Mouse (Mus musculus) heart, postnatal 36 days (tissue): ENCODE data around the gene Dgki. TPM values are rescaled to one million over a fixed set of nuclear protein-coding genes. Genes with fewer than 3 reads are reported as not detected.

ENCODE experiments used
- DNase-seq, 2 experiments: peaks; one replicate each; pipeline ENCODE4 v3.0.0; 2021 to 2022
- intact Hi-C: fragments of 180-260 bp; cut with DNase I; formaldehyde crosslinking; loops from one replicate; pipeline ENCODE4 v1.15.1; 2025
- total RNA-seq, 2 experiments: library from RNA; stranded (reverse); gene quantifications; 2 replicates each; pipeline ENCODE4 v1.2.3; 2021

The Dgki gene
- total RNA-seq, 2 experiments from 2014 or later, result 0.30 to 0.36 TPM

DNA sequence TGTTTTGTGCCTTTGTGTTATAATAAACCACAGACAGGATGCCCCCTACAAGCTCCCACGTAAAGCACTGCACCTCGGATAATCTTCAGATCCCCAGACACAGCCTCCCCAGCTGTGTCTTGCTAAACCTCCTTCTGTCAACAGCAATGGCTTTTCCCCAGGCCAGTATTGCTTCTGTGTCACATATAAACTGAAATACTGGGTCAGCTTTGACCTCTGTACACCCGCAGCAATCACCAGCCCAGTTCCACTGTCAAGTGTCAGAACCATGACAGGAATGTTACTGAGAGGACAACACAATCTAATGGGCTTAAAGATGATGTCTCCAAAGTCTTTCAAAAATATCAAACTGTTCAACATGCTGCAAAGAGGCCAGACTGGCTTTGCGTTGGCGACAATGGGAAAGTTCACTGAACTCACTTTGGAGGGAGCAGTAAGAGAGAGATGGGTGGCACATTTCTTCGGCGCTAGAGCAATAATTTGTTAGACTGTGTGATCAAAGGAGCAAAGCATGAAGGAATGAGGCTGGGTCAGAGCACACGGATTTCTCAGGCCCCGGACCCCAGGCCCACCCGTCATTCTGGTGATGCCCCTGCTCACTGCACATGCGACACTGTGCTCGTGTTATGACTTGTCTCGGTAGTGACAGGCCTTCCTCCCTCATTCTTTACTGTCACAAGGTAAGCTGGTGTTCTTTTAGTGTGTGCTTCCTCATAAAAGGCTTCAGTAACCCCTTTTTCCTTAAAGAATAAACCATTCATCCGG, 230.0 kb downstream of the Dgki start:
- DNase-seq, result no peak
- intact Hi-C loops, result no loop called here

DNA sequence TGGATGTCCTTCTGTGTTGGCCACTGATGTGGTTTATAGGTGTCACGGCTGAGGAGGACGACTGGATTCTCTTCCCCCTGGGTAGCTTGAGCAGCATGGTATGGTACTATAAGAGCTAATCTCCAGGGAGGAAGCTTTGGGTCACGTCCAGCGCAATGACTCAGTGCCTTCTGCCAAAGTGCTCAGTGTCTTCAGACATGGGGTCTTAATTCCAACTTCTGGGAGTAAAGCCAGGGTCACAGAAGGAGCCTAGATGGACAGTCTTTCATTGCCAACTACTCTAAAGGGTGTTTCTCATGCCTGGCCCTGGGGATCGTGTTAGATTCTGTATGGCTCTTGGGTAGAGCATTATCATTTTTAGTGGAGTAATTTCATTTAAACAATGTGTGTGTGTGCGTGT, 231.2 kb downstream of the Dgki start:
- intact Hi-C loops, result no loop called here
- no peak for DNase-seq

DNA sequence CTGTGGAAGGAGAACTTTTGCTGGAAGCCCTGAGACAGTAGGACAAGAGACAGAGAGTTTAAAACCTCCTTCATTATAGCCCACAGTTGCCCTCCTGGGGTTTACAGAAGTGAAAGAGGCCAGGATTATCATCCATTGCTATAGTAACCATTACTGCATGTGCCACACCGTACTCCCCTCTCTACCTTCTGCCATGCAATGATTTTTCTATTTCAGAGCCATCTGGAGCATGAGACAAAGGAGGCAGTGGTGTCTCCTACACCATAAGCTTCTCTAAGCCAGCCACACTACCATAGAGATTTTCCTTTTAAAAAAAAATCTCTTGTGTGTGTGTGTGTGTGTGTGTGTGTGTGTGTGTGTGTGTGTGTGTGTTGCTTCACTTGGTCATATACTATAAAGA, 232.6 kb downstream of the Dgki start:
- no peak for DNase-seq
- intact Hi-C loops, result no loop called here

DNA sequence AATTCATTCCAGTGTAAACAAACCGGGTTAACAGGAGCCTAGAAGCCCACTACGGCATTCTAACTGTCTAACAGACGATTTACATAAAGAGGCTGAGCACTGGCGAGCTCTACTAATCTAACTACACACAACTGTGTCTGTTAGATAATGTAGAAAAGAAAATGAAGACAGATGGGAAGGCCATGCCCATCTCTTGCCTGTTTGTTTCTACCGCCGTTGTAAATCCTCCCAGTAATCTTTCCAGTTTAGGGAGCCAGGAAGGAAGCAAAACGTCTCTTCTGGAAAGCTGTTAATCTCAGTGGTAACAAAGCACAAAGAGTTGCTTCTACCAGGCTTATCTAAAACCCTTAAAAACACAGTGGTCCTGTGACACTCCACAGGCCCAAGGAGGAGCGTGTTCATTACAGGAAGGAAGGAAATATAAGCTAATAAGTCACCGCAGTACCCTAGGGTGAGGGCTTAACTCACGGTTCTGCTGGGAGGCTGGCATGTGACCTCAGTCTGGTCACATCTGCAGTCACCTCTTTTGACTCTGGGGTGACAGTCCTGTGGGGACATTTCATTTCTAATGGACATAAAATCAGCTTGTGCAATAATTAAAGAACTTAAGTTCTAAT, 235.7 kb downstream of the Dgki start:
- no peak for DNase-seq
- intact Hi-C loops, result no loop called here

DNA sequence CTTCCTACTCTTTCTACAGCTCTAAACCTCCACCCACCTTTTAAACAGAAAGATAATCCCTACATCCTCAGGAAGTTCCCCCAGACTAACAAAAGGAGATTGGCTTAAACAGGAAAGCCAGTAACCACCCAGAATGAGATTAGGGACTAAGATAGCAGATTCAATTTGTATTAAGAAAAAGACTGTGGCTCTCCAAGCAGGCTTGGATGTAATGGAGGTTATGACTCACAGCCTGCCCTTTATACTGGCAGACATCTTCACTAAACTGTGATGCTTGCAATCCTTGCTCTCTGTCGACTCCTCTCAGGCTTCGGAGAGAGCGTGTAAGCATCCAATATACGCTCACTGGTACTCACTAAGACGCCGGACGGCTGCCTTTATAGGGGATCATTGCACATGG, 236.7 kb downstream of the Dgki start:
- no peak for DNase-seq
- intact Hi-C loops, result no loop called here

DNA sequence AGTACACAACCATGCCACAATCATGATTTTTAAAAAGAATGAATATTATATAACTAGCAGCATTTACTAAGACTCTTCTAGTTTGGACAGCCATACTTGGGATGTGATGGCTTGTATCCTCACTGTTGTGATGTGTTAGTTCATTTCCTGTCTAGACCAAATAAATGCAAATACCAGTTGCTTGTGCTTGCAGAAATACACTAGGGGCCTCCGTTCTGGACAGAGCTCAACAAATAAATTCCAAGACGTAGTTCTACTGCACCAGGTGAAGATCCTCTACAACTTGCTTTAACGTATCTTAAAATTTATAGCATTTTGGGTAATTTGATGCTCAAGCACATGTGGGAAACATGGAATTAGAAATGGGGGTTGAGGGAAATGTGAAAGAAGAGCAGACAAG, 239.9 kb downstream of the Dgki start:
- intact Hi-C loops, result no loop called here
- no peak for DNase-seq

DNA sequence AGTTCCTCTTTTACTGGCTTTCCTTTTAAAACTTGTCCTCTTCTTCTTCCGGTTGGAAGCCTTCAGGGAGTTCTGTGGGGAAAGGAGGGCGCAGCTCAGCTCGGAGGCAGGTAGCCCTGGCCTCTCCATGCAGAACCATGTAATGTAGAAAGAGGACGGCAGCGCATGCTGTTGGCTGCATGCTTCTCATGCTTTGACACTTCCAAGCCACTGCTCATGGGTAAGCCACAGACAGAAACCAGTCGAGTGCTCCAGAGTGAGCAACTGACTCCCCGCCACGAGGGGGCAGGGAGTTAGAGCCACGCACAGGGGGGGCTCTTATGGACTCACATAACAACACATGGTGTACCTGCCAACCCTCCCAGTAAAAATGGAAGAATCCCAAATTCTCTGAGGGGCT, 242.0 kb downstream of the Dgki start:
- intact Hi-C loops, result no loop called here
- DNase-seq, result no peak

DNA sequence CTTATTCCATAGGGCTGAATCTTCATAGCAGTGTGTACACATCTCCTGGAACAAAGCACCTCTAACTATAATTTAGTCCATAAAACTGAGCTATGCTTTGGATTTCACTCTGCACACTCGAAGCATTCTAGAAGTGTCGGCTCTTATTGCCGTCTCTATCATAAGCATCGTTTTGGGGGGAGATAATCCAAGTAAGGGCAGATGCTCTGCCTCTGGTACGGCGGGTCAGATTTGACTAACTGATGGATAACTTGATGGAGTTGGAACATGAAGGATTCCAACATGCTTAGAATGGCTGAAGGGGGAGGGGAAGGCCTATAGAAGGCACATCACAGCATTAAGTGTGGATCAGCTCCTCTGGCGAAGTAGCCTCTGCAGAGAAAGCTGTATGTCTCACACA, 242.4 kb downstream of the Dgki start:
- DNase-seq, result no peak
- intact Hi-C loops, result no loop called here

DNA sequence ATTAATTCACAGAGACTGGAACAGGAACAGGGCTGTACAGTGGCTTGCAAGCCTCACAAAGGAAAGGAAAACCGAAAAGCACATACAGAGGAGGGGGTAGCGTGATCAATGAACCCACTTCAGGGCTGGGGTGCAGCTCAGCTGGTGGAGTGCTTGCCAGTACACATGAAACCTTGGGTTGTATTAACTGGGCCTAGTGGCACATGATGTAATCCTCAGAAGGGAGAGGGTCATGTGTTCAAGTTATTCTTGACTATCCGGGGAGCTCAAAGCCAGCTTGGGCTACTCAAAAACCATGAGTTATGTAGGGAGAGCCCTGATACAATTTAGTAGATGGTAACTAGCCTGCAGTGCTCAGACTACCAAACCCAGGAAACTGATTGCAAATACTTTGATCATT, 244.3 kb downstream of the Dgki start:
- intact Hi-C loops, result loop anchor here (1.0 to 2.0 kb wide), 2 partner anchors 41 to 296 kb away; no protein-coding TSS in a partner anchor
- no peak for DNase-seq

DNA sequence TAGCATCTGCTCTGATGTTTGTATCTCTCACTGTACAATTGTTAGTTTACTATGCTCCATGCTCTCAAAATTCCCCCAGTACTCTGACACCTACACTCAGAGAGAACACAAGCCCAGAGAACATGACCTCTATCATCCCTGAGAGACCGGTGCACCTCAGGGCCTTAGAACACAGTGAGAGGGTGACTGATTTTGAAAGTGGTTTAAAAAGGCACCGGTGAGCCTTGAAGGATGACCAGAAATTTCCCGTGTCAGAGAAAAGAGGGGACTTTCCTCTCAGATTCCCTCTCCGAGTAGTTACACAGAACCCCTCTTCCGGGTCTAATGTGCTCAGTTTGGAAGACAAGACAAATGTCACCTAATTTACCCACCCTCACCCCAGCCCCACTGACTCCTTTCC, 244.9 kb downstream of the Dgki start:
- no peak for DNase-seq
- intact Hi-C loops, result loop anchor here (2.0 kb wide), 1 partner anchor 42 kb away; no protein-coding TSS in a partner anchor

DNA sequence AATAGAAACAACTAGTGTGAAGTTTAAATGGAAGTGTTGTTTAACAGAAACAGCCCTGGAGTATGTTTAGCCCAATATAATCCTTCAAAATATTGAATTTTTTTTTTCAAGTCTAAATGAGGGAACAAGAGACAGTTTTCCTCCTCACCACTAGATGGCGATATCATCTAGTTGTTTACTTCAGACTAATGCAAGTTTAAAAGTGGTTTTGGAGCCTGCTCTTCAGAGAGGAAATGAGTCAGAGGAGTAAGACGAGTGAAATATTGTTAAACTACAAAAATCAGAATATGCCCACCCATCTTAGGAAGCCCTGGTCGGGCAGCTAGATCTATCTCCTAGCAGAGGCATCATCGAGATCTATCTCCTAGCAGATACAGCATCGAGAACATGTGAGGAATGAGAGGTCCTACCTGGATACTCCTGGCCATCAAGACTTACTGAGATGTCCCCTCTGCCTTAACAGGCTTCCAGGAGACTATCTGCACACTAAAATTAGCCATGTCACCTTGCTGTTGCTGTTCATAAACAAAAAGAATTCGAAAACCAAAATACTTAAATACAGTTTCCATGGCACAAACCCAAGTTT, 245.5 kb downstream of the Dgki start:
- intact Hi-C loops, result loop anchor here (1.0 to 2.0 kb wide), 2 partner anchors 42 to 394 kb away; no protein-coding TSS in a partner anchor
- peak in 1 of 2 experiments; percentile 14 for DNase-seq

DNA sequence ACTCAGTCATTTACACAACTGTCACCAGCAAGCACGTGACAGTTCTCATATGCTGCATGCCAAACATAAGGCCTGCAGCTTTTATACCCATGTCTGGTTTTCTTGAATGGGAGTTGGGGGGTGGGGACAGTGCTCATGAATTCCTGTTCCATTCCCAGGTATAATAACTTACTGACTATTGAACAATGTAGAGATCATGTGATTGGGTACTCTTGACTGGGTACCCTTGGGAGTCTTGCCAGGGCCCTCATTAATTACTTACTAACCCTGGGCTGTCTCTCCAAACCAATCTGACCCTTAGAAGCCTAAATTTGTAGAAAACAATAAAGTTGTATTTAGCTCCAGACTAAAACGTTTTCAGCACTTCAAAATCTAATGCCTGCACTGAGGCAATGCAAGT, 246.6 kb downstream of the Dgki start:
- intact Hi-C loops, result no loop called here
- DNase-seq, result no peak

DNA sequence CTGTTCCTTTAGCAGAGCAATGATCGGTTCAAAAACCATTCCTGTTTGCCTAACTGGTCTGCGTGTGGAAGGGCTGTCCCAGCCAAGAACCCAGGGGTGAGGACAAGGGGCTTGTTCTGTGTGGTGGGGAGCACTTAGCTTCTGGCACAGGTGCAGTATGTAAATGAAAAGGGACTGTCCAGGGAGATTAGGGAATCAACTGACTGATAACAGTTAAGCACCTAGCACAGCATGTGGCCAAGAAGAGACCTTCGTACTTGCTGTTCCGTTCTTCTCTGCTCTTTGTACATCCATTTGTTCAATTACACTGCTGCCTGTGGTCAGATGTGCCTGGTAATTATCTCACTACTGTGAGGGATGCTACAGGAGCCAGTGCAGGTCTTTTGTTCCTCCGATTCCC, 248.3 kb downstream of the Dgki start:
- no peak for DNase-seq
- intact Hi-C loops, result no loop called here

DNA sequence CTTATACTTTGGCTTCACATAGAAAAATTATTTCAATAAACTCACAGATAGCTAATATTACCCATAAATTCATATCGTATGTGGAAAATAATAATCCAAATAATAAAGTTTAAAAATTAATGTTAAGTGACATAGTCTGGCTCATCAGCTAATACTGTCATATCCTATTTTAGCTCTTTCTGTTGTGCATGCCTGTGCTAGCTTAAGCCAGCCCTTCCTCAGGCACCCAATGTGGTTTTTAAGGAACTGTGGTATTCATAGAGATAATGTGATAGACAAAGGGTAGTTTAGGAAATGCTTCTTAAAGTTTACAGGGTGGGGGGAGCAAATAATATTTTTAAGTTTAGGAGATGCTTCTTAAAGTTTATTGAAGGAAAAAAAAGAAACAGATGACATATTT, 248.8 kb downstream of the Dgki start:
- intact Hi-C loops, result no loop called here
- DNase-seq, result no peak

DNA sequence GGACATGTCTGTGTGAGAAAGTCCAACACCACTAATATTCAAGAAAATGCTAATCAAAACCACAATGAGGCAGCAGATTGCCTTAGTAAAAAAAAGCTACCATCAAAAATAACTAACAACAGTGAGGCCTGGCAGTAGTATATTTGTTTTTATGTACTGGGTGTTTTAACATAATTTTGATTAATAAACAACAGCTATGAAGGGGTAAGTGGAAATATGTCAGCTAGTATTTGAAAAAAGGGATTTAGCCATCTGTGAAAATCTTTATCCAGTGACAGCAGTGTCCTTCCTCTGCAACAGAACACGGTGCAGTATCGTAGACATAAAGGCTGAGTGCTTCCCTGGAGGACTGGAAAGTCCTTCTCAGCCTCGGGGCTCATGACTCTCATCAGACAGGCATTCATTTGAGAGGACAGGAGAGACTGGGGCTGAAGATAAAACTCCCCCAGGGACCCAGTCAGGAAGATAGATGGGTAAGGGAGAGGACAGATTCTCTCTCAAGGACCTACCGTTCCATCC, 252.3 kb downstream of the Dgki start:
- intact Hi-C loops, result loop anchor here (2.0 to 10.0 kb wide), 3 partner anchors 357 to 1663 kb away; partner anchors contain the start of gene Chrm2
- no peak for DNase-seq

DNA sequence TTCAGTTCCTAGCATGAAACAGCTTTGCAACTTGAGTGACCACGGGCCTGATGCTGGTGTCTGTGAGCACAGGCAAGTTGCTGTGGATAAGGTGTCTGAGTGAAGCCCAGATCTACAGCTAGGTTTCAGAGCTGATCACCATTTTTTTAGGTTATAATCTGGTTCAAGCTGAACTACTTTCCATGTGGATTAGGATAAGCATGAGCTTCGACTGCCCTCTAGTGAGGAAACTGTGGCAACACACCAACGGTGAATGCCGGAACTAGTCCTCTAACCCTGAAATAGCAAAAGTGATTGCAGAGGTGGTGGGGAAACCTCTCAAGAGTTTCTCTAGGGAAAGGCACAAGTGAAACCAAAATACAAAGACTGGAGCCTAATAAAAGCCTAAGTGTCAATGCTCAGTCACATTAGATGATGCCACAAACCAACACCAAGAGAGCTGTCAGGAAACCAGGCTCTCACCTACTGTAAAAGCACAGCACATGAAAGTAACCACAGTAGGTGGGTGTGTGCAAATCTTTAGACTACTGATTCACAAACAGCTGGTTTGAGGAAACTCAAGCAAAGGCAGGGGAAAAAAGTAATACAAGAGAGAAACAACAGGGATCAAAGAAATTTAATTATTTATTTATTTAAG, 253.7 kb downstream of the Dgki start:
- DNase-seq, result peak; percentile 45 to 63
- intact Hi-C loops, result loop anchor here (2.0 to 10.0 kb wide), 3 partner anchors 355 to 1661 kb away; partner anchors contain the start of gene Chrm2

DNA sequence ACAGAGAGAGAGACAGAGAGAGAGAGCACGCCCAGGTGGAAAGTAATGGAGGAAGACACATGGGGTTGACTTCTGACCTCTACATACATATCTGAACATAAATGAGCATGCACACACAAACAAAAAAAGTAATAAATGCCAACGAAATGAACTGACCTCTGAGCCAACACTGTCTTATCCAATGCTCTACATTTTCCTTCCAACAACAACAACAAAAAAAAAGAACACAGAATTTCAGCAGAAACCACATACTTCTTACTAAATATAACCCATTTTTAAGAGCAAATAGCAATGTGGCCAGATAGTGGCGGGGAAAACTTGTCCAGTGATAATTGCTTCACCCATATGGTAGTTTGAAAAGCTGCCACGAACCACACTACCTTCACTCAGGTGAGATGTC, 255.2 kb downstream of the Dgki start:
- intact Hi-C loops, result loop anchor here (10.0 kb wide), 2 partner anchors 660 to 1660 kb away; partner anchors contain the start of gene Chrm2
- no peak for DNase-seq

DNA sequence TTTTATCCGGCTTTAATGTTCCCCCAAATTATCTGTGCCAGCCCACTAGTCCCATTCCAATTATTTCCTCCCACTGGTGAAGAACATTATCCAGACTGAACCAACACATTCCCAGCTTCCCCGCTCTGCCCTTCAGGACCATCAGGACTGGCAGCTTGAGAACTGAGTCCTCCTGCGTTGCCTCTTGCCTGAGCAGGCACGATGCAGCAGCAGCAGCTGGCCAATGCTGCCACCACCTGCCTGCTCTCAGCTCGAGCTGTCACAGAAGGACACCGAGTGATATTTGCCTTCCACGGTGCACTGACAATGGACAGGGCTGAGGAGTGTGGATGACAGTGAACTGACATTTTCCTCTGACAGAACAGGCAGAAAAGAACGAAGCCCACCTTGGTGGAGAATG, 261.5 kb downstream of the Dgki start:
- DNase-seq, result no peak
- intact Hi-C loops, result loop anchor here (2.0 to 5.0 kb wide), 2 partner anchors 136 to 346 kb away; no protein-coding TSS in a partner anchor

DNA sequence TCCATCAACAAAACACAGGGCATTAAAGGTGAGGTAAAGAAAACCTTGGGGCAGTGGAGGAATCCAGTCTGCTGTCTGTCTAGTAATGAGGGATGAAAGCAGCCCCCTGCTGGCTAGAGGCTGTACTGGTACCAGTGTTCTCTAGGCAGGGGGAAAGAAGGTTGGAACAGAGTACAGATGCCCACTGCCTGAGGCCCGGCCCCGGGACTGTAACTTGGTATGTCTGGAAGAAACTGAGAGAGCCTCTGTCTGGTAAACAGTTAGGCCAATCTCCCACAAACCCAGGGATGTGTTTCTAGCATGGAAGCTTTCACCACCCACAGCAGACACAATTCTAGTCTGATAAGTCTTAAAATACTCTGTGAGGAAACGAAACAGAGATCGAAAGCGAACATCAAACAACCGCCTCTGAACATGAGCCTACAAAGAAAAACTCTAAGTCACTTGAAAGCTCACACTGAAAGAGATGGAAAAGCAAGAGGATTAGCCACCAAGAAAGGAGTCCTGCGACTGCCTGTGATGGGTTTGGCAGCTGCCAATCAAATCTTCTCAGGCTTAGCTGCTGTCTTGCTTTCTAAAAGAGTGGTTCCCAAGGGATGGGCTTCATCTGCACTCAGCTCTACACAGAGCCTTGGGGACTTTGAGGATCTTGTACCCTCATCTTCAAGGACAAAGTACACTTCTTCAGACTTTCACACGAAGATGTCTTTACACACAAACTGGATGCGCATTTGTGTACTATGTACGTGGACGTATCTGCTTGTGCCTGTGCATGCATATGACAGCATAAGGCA, 262.7 kb downstream of the Dgki start:
- intact Hi-C loops, result loop anchor here (5.0 kb wide), 1 partner anchor 135 kb away; no protein-coding TSS in a partner anchor
- peak; percentile 27 to 29 for DNase-seq

DNA sequence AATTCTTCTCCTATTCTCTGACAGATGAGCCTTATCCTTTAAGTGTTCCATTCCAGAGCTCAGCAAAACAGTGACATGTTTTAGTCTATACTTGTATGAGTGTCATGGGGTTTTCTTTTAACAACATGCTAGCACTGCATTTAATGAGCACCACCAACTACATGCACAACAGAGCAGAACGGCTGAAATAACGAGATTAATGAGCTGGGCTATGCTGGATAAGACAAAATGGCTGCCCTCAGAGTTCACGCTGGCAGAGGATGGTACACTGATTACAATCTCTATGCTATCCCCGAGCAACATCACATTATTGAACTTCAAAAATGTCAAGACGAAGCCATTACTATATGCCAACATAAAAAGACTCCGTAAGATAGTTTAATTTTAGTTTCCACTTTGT, 264.3 kb downstream of the Dgki start:
- intact Hi-C loops, result loop anchor here (5.0 kb wide), 1 partner anchor 133 kb away; no protein-coding TSS in a partner anchor

More for the DNA sequence above, 264.3 kb downstream of the Dgki start:
- no peak for DNase-seq
